Mouse (Mus musculus): ENCODE data around the gene Eno4.

Eno4 gene

GRCm38 (mm10) chr19:58974126-58974525 is 30.9 kb downstream of the Eno4 start:
- no peak for DNase-seq (ENCODE audit: low read depth, low spot score)

- DNase-seq (ENCODE audit: low read depth, low spot score), result no peak
Measured at GRCm38 (mm10) chr19:58975216-58975863, 32.1 kb downstream of the Eno4 start.

GRCm38 (mm10) chr19:58978401-58979171 is 35.4 kb downstream of the Eno4 start:
- no peak for DNase-seq (ENCODE audit: low read depth, low spot score)

- DNase-seq (ENCODE audit: low read depth, low spot score), result no peak
Measured at GRCm38 (mm10) chr19:58979436-58980055, 36.3 kb downstream of the Eno4 start.

- no peak for DNase-seq (ENCODE audit: low read depth, low spot score)
Measured at GRCm38 (mm10) chr19:58980056-58980440, 36.8 kb downstream of the Eno4 start.

DNA sequence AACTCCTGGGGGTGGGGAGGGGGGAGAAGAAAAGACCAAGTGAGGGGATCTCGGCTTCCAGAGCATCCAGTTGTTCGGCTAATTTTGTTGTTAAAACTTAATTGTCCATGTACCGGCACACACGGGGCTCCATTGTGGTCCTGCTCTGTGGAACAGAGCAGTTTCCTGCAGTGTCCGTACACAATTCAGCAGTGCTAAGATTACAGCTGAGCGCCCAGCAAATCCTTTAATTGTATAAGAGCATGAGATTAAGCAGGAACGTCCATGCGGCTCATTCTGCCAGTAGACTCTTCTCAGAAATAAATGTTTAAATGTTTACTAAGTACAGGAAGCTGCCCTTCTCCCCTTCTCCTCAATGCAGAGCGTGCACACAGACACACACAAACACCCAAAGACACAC is 38.3 kb downstream of the Eno4 start:
- DNase-seq (ENCODE audit: low read depth, low spot score), result peak; percentile 27

GRCm38 (mm10) chr19:59002827-59003226 is 59.6 kb downstream of the Eno4 start:
- DNase-seq (ENCODE audit: low read depth, low spot score), result no peak

DNA sequence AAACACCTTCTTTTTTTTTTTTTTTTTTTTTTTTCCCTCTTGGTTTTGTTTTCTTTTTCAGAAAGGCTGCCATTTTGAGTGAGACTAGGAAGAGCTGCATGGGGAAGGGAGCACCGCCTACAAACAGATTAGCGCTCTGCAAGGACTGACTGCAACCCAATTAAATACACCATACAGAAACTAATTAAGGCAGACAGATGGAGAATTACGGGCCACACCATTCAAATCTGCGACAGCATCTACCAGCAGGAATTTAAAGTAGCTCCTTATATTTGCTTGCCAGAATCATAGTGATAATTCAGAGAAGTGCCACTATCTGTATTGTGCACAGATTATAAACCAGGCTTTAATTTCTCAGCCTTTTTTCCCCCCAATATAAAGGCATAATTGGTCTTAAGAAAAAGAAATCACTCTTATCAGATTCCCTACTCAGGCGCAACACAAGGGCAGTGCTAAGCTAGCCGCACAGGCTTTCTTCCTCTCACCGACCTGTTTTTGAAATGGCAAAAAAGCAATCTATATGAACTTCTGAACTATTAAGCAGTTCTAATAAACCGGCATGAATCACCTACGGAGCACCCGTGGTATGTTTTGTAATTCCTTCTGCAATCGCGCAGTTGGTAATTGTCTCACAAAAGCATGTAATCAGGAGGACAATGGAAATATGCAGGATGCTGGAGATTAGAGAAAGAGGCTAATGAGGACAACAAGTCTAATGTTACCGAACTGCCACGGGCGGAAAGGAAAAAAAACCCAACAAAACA is 63.5 kb downstream of the Eno4 start:
- no peak for DNase-seq (ENCODE audit: low read depth, low spot score)

- DNase-seq (ENCODE audit: low read depth, low spot score), result no peak
Measured at GRCm38 (mm10) chr19:59010802-59011201, 67.6 kb downstream of the Eno4 start.
